Mouse (Mus musculus): ENCODE measurements at regions not wholly inside any gene's neighbourhood (a gene's known extent, or its start where the extent isn't known, plus 50 kb on each side); places are given as distances from the start of the nearest gene placed in this dataset.

DNA sequence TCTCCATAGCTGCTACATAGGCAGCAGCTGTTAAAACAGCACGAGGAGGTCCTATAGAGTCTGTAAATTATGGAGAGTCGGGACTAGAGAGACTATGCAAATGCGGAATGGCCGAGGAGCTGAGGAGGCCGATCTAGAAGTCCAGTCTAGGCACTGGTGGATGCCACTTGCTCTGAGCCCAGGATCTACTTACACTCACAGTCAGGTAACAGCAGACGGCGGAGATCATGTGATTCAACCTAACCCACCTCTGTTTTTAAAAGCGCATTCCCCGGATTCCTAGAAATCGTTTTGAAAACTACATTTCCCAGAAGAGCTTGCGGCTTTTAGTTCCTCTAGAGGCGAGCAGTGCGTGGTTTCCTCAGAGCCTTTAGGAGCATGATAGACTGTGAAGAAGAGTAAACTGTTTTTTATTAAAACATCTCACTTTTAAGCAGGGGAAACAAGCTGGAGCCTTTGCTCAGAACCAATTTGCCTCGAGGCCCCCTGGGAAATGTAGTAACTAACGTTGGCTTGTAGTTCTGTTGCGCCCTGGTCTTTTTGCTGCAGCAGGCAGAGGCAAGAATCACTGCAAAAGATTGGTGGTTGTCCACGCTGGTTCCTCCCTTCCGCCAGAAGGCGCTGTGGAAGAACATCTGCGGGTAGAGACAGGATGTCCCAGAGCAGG, 68.6 kb upstream of the Chd6 start:
- DNase-seq (ENCODE audit: low read depth, low spot score) = no peak

DNA sequence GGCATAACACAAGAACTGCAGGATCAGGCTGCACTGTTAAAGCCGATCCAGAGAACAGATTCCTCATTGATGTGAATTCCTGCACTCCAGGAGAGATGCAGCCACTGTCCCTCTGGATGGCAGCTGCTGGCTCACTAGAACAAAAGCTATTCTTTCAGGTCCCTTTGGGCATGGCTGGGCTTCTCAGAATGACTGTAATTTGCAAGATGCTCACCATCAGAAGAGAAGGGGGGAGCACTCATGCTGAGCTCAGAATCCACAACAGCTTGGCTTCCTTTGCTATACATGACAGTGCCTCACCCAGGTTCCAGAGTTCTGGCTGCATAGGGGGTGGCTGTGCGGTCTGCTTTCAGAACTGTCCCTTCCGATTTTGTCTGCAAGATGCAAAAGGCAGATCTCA, 57.8 kb upstream of the Chd6 start:
- DNase-seq (ENCODE audit: low read depth, low spot score) = no peak

DNA sequence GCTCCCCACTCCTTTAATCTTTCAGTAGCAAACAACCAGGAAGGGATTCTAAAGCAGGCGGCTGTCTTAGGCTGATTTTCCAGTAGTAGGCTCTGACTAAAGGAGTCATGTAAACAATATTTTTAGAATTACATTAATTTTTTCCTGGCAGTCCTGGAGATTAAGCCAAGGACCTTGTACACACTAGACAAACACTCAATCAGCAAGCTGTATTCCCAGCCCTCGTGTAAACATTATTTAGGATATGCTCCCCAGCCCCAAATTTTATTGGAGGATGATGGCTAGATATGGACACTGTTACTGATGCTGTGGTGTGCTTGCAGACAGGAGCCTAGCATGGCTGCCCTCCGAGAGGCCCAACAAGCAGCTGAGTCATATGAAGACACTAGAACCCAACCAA, 56.6 kb upstream of the Chd6 start:
- DNase-seq (ENCODE audit: low read depth, low spot score) = no peak

DNA sequence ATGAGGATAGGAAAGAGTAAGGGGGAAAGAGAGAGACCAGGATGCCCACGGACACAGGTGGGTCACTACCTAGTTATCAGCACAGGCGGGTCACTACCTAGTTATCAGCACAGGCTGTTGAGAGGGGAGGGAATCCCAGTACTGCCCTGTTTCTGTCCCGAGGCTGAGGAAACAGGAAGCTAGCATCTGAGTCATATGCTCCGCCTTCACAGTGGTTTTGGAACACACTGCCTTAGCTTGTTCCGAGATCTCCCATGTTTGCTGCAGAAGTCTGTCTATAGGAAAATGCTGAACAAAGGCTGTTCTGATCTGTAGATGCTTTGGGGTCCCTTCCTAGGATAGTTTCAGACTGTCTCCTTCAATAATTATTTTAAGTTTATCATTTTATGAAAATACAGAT, 55.4 kb upstream of the Chd6 start:
- DNase-seq (ENCODE audit: low read depth, low spot score) = no peak
